ENCODE assay signal across 16 mouse cellular contexts in the genomic region with DNA sequence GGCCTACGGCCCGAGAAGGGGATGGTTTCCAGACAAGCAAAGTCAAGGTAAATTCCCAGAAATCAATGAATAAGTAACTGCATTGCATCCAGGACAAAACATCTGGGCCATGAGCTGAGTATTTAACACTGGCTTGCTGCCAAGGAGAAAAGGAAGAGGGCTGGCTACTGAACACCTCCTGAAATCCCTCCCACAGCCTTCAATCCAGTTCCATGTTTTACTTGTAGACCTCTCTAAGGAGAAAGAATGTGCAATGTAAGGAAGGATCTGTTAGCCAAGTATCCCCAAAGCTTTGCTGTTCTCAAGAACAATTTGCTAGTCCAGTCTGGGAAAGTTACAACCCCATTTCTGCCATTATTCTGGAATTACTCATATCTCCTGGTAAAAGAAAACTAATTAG. TPM values are rescaled to one million over a fixed set of nuclear protein-coding genes. Genes with fewer than 3 reads are reported as not detected.
DNase-seq lines count a peak whose midpoint lies in the region; ATAC-seq and TF ChIP-seq lines count a peak whose summit lies in the region.
"Had no signal": no experiment of that assay in that cellular context is flagged by ENCODE, and none has a peak within 500 bp of the region (broad histone marks: within the 10 kb centered on the region; RNA-seq: fewer than 3 reads in every experiment).

No protein-coding gene starts in this region.

- no peak for TF ChIP-seq POLR2A in embryonic fibroblast, embryonic 13.5 days (IDR thresholded peaks at IDR 0.05; ENCODE audit: low read depth, low read length)

- H3K4me2 ChIP-seq in lung, embryonic 14.5 days = no peak overlapping the region
- H3K4me2 ChIP-seq: forebrain, embryonic 13.5 days; heart, embryonic 15.5 days had no signal

- no peak overlapping the region for H3K9ac ChIP-seq in lung, embryonic 14.5 days
- H3K9ac ChIP-seq: forebrain, embryonic 13.5 days; heart, embryonic 15.5 days had no signal

- TF ChIP-seq CTCF in lung, embryonic 14.5 days (IDR thresholded peaks at IDR 0.05; ENCODE audit: low read depth) = no peak
- TF ChIP-seq CTCF in embryonic fibroblast, embryonic 13.5 days (IDR thresholded peaks at IDR 0.05; ENCODE audit: borderline replicate concordance, insufficient read depth, low read length) = no peak

- H3K4me3 ChIP-seq in lung, embryonic 14.5 days (ENCODE audit: low read depth, low read length) = no peak overlapping the region
- no peak overlapping the region for H3K4me3 ChIP-seq in embryonic fibroblast, embryonic 13.5 days (ENCODE audit: insufficient read depth, low read length)
- H3K4me3 ChIP-seq: forebrain, embryonic 13.5 days; heart, embryonic 15.5 days had no signal

- H3K27me3 ChIP-seq in lung, embryonic 14.5 days (ENCODE audit: insufficient read depth, low read length) = no peaks in the 10 kb centered on the region
- H3K27me3 ChIP-seq: forebrain, embryonic 13.5 days; heart, embryonic 15.5 days had no signal

- intact Hi-C loops in left cerebral cortex, postnatal 25 days (cut with DNase I) = loop anchor here (5.0 kb wide), 1 partner anchor 180 kb away; no protein-coding TSS in a partner anchor

- no peak for ATAC-seq in lung, embryonic 14.5 days (ENCODE audit: insufficient read depth)
- ATAC-seq: forebrain, embryonic 13.5 days; hindbrain, embryonic 16.5 days had no signal

- WGBS in lung, embryonic 14.5 days = 76% methylated on average over 2 of the region's 2 CpGs

- peak; percentile 33 for DNase-seq in embryo, embryonic 10 days (ENCODE audit: low spot score)
- no peak for DNase-seq in embryo, embryonic 9.5 days (ENCODE audit: extremely low spot score)
- DNase-seq in lung, embryonic 14.5 days = peak; percentile 76
- DNase-seq in lung, postnatal 36 days = no peak
- DNase-seq in mesoderm, embryonic 11.5 days (ENCODE audit: low read depth, low spot score) = peak; percentile 32
- DNase-seq in layer of hippocampus, postnatal 36 days = no peak
- no peak for DNase-seq in left cerebral cortex, postnatal 25 days (ENCODE audit: low spot score in 2 of 2)
- DNase-seq: adrenal gland, adult 2 months; gastrocnemius, postnatal 25 days; thymus, adult 2 months had no signal

- no peaks in the 10 kb centered on the region for H3K36me3 ChIP-seq in lung, embryonic 14.5 days (ENCODE audit: insufficient read depth)
- H3K36me3 ChIP-seq: heart, embryonic 15.5 days had no signal

- H3K4me1 ChIP-seq in lung, embryonic 14.5 days (ENCODE audit: insufficient read depth) = no peaks in the 10 kb centered on the region
- H3K4me1 ChIP-seq in embryonic fibroblast, embryonic 13.5 days (ENCODE audit: control insufficient read depth, insufficient read depth, low read length) = no peaks in the 10 kb centered on the region; the same call in none of the 2 replicates
- H3K4me1 ChIP-seq: forebrain, embryonic 13.5 days; heart, embryonic 15.5 days had no signal

- no peaks in the 10 kb centered on the region for H3K9me3 ChIP-seq in lung, embryonic 14.5 days (ENCODE audit: low read depth, low read length)
- H3K9me3 ChIP-seq: forebrain, embryonic 13.5 days; heart, embryonic 15.5 days had no signal

- H3K27ac ChIP-seq in lung, embryonic 14.5 days (ENCODE audit: low read depth) = no peak overlapping the region
- H3K27ac ChIP-seq in embryonic fibroblast, embryonic 13.5 days (ENCODE audit: insufficient read depth, low read length) = peak overlapping the region; percentile 10; the same call in 1 of the 2 replicates
- H3K27ac ChIP-seq: forebrain, embryonic 13.5 days; heart, embryonic 15.5 days; macrophage had no signal

RNA-seq across cellular contexts. Expression of gene Pde1a, which starts 42.4 kb away (rescaled TPM):
- 21.3 and 21.9 TPM in 2 replicates for polyA plus RNA-seq in lung, embryonic 14.5 days (2014; fragmentation: Nextera tagmentation; extraction: Ambion mirVana)
- 18.6 and 19.9 TPM in 2 replicates for polyA plus RNA-seq in embryonic fibroblast, embryonic 13.5 days (2011; ENCODE audit: insufficient read length, low read depth, missing spikeins)
- total RNA-seq in layer of hippocampus, postnatal 36 days (2021) = 100 to 1,000 TPM; 153 to 161 TPM
- 100 to 1,000 TPM; 125 to 135 TPM for total RNA-seq in left cerebral cortex, postnatal 25 days (2021)
- total RNA-seq: monocyte, adult 5-6 weeks had no signal
- polyA plus RNA-seq: macrophage had no signal

Comparison
In these comparisons a context has a peak if more than half of its experiments do, and no peak if none do; other contexts are left out.
1. DNase-seq: peak in embryo, embryonic 10 days (single experiment), lung, embryonic 14.5 days (single experiment) and mesoderm, embryonic 11.5 days (single experiment); none in embryo, embryonic 9.5 days (single experiment), lung, postnatal 36 days (single experiment), layer of hippocampus, postnatal 36 days (0 of 2) and left cerebral cortex, postnatal 25 days (0 of 2).